Mouse (Mus musculus): ENCODE results near the gene Ssxa1.
"Not testable (repeated sequence)": the region's sequence is repeated elsewhere in the genome, so short reads cannot be mapped to it uniquely, and the experiment has no call there.

Gene Ssxa1

GRCm38 (mm10) chrX:21115520-21115919 lies at the start of gene Ssxa1:
TSS of gene Ssxa1 (plus strand) at chrX:21115820.
- DNase-seq, result no peak

- DNase-seq, result no peak
Observed at GRCm38 (mm10) chrX:21068106-21068505, 47.5 kb upstream of the Ssxa1 start, which contains the start of gene Spaca5. TSS of gene Spaca5 (plus strand) at chrX:21068406.

- DNase-seq, result no peak
Observed at GRCm38 (mm10) chrX:21088645-21088982, 27.0 kb upstream of the Ssxa1 start.

GRCm38 (mm10) chrX:21088983-21089866 lies 26.4 kb upstream of the Ssxa1 start, which contains the start of gene Zfp300:
TSS of gene Zfp300 (minus strand) at chrX:21089527.
- peak; percentile 62 to 63 for DNase-seq

GRCm38 (mm10) chrX:21089867-21090239 lies 25.8 kb upstream of the Ssxa1 start:
- no peak for DNase-seq

- not testable (repeated sequence) for DNase-seq
Observed at GRCm38 (mm10) chrX:21146675-21147074, 31.1 kb downstream of the Ssxa1 start.

All from lung, adult 18-20 months (tissue).